Mouse (Mus musculus): ENCODE measurements around the gene Echs1. TPM values are rescaled to one million over a fixed set of nuclear protein-coding genes. Genes with fewer than 3 reads are reported as not detected.

The Echs1 gene
- polyA plus RNA-seq, 1 experiment = 45.7 TPM

DNA sequence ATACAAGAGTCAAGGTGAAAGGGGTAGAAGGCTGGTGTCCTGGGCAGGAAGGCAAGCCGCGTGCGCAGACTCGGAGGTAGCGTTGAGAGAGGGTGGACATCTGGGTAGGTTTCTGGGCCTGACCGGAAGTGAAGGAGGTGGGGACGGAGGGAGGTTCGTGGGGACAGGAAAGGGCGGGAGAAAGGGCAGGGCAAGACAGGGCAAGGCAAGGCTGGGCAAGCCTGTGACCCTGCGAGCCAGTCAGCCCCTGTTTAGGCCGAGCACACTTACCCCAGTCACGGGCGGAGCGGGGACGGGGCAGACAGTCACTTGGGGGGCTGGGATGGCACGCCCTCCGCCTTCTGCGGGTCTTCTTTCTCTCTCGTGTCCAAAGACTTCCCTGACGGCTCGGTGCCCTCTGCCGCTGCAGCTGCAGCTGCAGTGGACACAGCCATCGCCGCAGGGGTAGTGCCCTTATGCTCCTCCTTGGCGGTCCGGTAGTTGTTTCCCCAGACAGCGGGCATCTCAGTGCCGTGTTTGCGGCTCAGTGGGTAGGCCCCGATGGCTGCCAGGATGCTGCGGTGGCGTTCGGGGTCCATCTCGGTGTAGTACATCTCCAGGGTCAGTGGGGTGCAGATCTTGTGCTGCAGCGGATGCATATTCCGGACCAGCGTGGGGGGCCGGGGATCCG lies 46.1 kb downstream of the Echs1 start:
- no peaks in the 10 kb centered on the region for H3K4me1 ChIP-seq (ENCODE audit: control insufficient read depth, insufficient read depth, low read length)
- H3K4me3 ChIP-seq (ENCODE audit: insufficient read depth, low read length) = no peak overlapping the region
- TF ChIP-seq POLR2A (IDR thresholded peaks at IDR 0.05; ENCODE audit: borderline replicate concordance, low read depth, low read length) (no peak), CTCF (IDR thresholded peaks at IDR 0.05; ENCODE audit: low read depth, low read length) (no peak)
- no peak overlapping the region for H3K27ac ChIP-seq (ENCODE audit: insufficient read depth, low read depth, low read length)

DNA sequence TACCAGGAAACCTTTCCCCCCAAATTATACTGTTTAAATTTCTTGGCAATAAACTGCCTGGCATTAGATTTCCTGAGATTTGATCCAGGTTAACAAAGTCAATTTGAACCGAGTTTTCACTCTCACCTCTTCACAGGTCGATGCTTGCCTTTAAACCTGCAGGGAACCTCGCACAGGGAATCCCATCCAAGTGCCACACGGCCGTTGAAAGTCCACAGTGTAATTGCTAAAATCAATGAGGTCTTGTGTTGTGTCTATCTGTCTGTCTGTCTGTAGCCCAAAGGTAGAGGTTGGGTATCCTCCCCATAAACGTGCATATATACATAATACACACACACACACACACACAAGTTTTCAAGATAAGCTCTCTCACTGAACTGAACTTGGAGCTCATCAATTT lies 48.9 kb downstream of the Echs1 start:
- H3K4me3 ChIP-seq (ENCODE audit: insufficient read depth, low read length) = no peak overlapping the region
- H3K4me1 ChIP-seq (ENCODE audit: control insufficient read depth, insufficient read depth, low read length) = no peaks in the 10 kb centered on the region
- no peak overlapping the region for H3K27ac ChIP-seq (ENCODE audit: insufficient read depth, low read depth, low read length)
- TF ChIP-seq CTCF (IDR thresholded peaks at IDR 0.05; ENCODE audit: low read depth, low read length) = no peak

DNA sequence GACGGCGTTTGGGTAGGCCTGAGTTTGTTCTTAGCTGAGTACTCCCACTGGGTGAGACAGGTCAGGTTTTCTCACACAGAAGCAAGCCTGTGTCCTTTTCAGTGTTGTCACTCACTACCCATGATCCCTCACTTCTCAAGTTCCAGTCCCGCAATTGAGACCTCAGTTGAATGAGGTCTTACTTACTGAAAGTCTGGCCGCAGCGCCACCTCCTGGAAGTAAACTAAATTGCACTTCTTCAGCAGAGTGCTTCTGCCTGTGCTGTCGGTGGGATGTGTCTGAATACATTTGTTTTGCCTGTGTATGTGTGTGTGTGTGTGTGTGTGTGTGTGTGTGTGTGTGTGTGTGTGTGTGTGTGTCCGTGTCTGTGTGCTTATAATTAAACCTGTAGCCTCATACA lies 53.2 kb downstream of the Echs1 start:
- Histone ChIP-seq H3K4me3 (ENCODE audit: insufficient read depth, low read length) (no peak overlapping the region), H3K4me1 (ENCODE audit: control insufficient read depth, insufficient read depth, low read length) (peaks cover 14% of the 10 kb centered on the region), H3K27ac (ENCODE audit: insufficient read depth, low read depth, low read length) (no peak overlapping the region)
- TF ChIP-seq POLR2A (IDR thresholded peaks at IDR 0.05; ENCODE audit: borderline replicate concordance, low read depth, low read length) (no peak), CTCF (IDR thresholded peaks at IDR 0.05; ENCODE audit: low read depth, low read length) (peak; percentile 58; the same call in 1 of the 2 replicates)

DNA sequence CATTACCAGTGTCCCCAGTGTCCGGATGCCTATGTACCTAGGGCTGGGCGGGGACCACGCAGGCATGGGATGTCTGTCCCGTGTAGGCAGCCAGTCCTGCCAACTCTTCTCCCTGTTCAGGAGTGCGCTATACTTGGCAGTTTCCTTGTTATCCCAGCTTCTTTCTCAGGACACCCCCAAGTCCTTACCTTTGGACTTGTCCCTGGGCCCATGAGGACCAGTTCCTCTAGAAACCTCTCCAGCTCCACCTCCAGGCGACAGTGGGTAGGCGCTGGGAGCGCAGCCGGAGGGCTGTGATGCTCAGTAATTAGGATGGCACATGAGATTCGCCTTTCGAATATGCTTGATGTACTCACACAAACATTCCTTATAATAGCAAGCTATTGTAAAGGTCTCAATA lies 54.0 kb downstream of the Echs1 start:
- Histone ChIP-seq H3K4me1 (ENCODE audit: control insufficient read depth, insufficient read depth, low read length) (peaks cover 14% of the 10 kb centered on the region), H3K27ac (ENCODE audit: insufficient read depth, low read depth, low read length) (no peak overlapping the region), H3K4me3 (ENCODE audit: insufficient read depth, low read length) (no peak overlapping the region)
- TF ChIP-seq CTCF (IDR thresholded peaks at IDR 0.05; ENCODE audit: low read depth, low read length) (no peak), POLR2A (IDR thresholded peaks at IDR 0.05; ENCODE audit: borderline replicate concordance, low read depth, low read length) (no peak)

DNA sequence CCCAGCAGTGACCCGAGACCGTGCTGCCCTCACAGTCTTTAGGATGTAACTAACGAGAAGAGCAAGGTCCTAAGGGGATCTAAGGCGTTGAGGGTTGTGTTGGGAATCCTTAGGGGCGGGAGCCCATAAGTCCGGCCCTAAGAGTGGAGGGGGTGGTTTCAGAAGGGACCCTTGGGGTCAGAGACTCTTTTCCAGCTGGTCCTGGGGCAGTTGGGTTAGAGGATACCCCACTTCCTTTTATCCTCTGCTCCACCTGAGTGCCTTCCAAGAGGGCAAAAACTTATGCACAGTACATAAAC lies 54.5 kb downstream of the Echs1 start:
- Histone ChIP-seq H3K4me3 (ENCODE audit: insufficient read depth, low read length) (no peak overlapping the region), H3K27ac (ENCODE audit: insufficient read depth, low read depth, low read length) (no peak overlapping the region), H3K4me1 (ENCODE audit: control insufficient read depth, insufficient read depth, low read length) (peaks cover 14% of the 10 kb centered on the region)
- TF ChIP-seq CTCF (IDR thresholded peaks at IDR 0.05; ENCODE audit: low read depth, low read length) = no peak
- TF ChIP-seq POLR2A (IDR thresholded peaks at IDR 0.05; ENCODE audit: borderline replicate concordance, low read depth, low read length) = no peak

DNA sequence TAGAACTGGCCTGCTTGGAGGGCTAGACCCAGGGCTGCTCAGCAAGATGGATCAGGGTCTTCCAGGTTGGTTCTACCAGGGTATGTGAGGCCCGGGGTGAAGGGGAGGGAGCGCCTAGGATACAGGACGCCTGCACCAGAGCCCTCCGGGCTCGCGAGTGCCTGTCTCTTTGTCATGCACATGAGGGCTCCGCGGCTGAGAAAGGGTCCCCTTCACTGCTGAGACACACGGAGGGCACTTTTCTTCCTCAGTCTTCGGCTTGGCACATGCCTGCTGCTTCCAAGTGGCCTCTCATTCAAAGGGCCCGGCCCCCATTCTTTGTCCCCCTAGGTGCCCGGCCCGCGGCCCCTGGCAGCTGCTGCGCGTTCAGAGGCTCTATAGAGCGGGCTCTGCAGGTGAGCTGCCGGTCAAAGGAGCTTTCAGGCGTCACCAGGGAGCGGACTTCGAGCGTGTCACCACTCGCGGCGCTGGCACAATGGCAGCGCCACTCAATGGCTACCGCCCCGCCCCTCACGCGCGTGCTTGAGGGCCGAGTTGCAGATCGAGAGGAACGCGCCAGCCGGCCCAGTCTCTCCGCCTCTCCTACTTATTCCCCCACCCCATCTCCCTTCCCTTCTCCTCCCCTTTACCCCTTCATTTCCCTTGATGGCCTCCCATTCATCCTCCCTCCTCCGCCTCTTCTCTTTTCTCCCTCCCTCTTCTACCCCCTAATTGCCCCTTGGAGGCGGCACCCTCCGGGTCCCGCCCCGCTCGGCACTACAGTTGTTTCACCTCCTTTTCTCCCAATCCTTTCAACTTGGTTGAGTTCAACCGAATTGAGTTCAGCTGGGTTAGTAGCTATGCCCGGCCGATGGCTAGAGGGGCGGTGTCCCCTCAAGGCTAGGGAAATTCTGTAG lies 55.1 kb downstream of the Echs1 start:
- Histone ChIP-seq H3K27ac (ENCODE audit: insufficient read depth, low read depth, low read length) (no peak overlapping the region), H3K4me3 (ENCODE audit: insufficient read depth, low read length) (no peak overlapping the region), H3K4me1 (ENCODE audit: control insufficient read depth, insufficient read depth, low read length) (peaks cover 14% of the 10 kb centered on the region)
- TF ChIP-seq CTCF (IDR thresholded peaks at IDR 0.05; ENCODE audit: low read depth, low read length) (no peak), POLR2A (IDR thresholded peaks at IDR 0.05; ENCODE audit: borderline replicate concordance, low read depth, low read length) (no peak)

DNA sequence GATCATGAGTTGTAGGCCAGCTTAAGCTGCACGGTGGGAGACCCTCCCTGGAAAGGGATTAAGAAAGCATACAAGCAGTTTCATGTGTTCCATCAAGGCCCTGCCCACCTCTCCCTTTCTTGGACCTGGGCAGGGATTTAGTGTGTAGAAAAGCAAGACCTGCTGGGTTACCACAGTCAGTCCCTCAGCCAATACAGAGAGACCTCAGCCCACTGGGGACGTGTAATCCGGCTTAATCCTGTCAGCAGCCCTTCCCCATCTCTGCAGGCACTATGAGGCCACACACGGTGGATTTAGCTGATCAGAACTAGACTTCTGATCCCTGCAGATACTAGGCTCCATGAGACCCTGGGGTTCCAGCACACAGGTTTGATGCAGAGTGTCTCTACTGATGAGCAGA lies 56.7 kb downstream of the Echs1 start:
- no peak overlapping the region for H3K4me3 ChIP-seq (ENCODE audit: insufficient read depth, low read length)
- H3K27ac ChIP-seq (ENCODE audit: insufficient read depth, low read depth, low read length) = no peak overlapping the region
- peaks cover 14% of the 10 kb centered on the region for H3K4me1 ChIP-seq (ENCODE audit: control insufficient read depth, insufficient read depth, low read length)
- no peak for TF ChIP-seq CTCF (IDR thresholded peaks at IDR 0.05; ENCODE audit: low read depth, low read length)
- TF ChIP-seq POLR2A (IDR thresholded peaks at IDR 0.05; ENCODE audit: borderline replicate concordance, low read depth, low read length) = no peak

DNA sequence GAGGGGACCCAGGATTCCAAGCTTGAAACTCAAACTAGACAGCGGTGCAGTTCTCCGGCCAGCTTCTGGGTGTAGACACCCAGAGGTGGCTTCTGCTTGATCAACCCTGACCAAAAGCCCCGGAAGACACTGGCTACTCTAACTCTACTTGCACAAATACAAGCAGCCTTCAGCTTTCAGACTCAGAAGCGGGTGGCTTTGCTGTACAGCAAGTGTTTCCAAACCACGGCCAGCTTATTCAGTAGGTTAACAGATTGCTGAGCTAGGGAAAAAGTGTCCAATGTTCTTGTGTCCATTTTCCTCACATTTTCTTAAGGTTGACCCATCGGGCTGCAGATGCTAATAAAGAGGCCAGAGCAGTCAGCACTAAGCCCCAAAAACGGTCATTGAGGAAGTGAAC lies 57.7 kb downstream of the Echs1 start:
- H3K4me3 ChIP-seq (ENCODE audit: insufficient read depth, low read length) = peak overlapping the region; percentile 47

DNA sequence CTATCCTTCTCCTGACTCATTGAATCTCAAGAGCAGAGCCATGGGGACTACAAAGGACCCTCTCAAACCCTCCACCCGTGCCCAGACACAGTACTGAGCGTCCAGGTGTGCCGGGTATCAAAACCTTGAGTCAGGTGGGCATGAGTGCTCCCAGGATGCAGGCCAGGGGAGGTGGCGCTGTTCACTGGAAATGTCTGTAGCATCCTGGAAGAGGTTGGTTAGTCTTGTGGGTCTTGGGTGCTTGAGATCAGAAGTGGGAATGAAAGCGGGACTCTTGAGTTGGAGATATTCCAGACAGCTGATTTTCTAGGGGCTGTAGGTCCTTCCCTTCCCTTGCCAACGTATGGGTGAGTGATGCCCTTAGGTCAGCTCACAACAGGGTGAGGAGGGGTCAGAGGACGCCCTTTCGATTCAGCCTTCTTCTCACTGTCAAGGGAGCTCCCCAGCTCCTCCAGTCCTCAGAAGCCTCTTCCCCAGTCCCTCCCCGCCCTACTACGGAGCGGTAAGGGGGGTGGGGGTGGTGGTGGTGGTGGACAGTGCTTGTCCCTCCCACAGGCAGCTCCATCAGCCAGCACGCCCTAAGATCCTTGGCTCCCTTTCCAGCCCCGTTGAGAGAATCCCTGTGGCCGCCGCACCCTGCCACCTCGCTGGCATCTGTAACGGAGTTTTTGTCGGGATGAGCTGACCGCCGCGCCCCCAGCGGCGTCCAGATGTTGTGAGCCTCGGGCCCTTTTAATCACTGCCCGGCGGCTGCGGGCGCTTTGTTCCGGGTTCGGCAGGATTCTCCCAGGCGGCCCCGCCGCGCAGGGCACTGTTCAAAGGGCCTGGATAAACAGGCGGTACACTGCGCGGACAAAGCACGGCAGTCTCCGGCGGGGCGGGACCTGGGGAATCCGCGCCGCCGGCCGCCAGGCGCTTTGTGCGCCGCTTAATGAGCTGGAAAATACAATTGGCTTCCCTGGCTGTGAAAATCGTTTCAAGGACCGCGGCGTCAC lies 58.6 kb downstream of the Echs1 start:
- no peak overlapping the region for H3K27ac ChIP-seq (ENCODE audit: insufficient read depth, low read depth, low read length)
- H3K4me3 ChIP-seq (ENCODE audit: insufficient read depth, low read length) = peak overlapping the region; percentile 47
- peaks cover 14% of the 10 kb centered on the region for H3K4me1 ChIP-seq (ENCODE audit: control insufficient read depth, insufficient read depth, low read length)
- TF ChIP-seq POLR2A (IDR thresholded peaks at IDR 0.05; ENCODE audit: borderline replicate concordance, low read depth, low read length) (no peak), CTCF (IDR thresholded peaks at IDR 0.05; ENCODE audit: low read depth, low read length) (no peak)

More for the DNA sequence above, 57.7 kb downstream of the Echs1 start:
- Histone ChIP-seq H3K4me1 (ENCODE audit: control insufficient read depth, insufficient read depth, low read length) (peaks cover 14% of the 10 kb centered on the region), H3K27ac (ENCODE audit: insufficient read depth, low read depth, low read length) (no peak overlapping the region)
- TF ChIP-seq POLR2A (IDR thresholded peaks at IDR 0.05; ENCODE audit: borderline replicate concordance, low read depth, low read length) (no peak), CTCF (IDR thresholded peaks at IDR 0.05; ENCODE audit: low read depth, low read length) (no peak)

Other genes starting within 250 kb of the Echs1 start
- gene Kndc1, start 221.8 kb downstream of the Echs1 start, polyA plus RNA-seq (2012; ENCODE audit: insufficient read depth, insufficient read length, missing spikeins) = not detected in 2 replicates
- gene Utf1, start 172.7 kb downstream of the Echs1 start, polyA plus RNA-seq (2012; ENCODE audit: insufficient read depth, insufficient read length, missing spikeins) = not detected in 2 replicates
- gene 6430531B16Rik, start 137.7 kb downstream of the Echs1 start, polyA plus RNA-seq (2012; ENCODE audit: insufficient read depth, insufficient read length, missing spikeins) = not detected in 2 replicates
- gene Adam8, start 123.9 kb downstream of the Echs1 start, polyA plus RNA-seq (2012; ENCODE audit: insufficient read depth, insufficient read length, missing spikeins) = 240 and 334 TPM in 2 replicates
- gene Zfp511, start 80.1 kb downstream of the Echs1 start, polyA plus RNA-seq (2012; ENCODE audit: insufficient read depth, insufficient read length, missing spikeins) = 37.7 and 38.7 TPM in 2 replicates
- gene Tubgcp2, start 79.8 kb downstream of the Echs1 start, polyA plus RNA-seq (2012; ENCODE audit: insufficient read depth, insufficient read length, missing spikeins) = 17.9 and 18.5 TPM in 2 replicates
- gene Msx3, start 67.4 kb downstream of the Echs1 start, polyA plus RNA-seq (2012; ENCODE audit: insufficient read depth, insufficient read length, missing spikeins) = not detected in 2 replicates
- not detected in 2 replicates for gene Caly, start 33.9 kb downstream of the Echs1 start, polyA plus RNA-seq (2012; ENCODE audit: insufficient read depth, insufficient read length, missing spikeins)
- gene Prap1, start 23.1 kb downstream of the Echs1 start, polyA plus RNA-seq (2012; ENCODE audit: insufficient read depth, insufficient read length, missing spikeins) = not detected in 2 replicates
- 19.0 and 22.5 TPM in 2 replicates for gene Fuom, start 14.0 kb downstream of the Echs1 start, polyA plus RNA-seq (2012; ENCODE audit: insufficient read depth, insufficient read length, missing spikeins)
- gene Paox, start 677 bp downstream of the Echs1 start, polyA plus RNA-seq (2012; ENCODE audit: insufficient read depth, insufficient read length, missing spikeins) = 20.1 and 25.9 TPM in 2 replicates
- gene Mtg1, start 21.1 kb upstream of the Echs1 start, polyA plus RNA-seq (2012; ENCODE audit: insufficient read depth, insufficient read length, missing spikeins) = 10.5 and 10.8 TPM in 2 replicates
- gene Sprn, start 38.4 kb upstream of the Echs1 start, polyA plus RNA-seq (2012; ENCODE audit: insufficient read depth, insufficient read length, missing spikeins) = not detected in 2 replicates
- gene Olfr522, start 48.3 kb upstream of the Echs1 start, polyA plus RNA-seq (2012; ENCODE audit: insufficient read depth, insufficient read length, missing spikeins) = not detected in 2 replicates
- not detected in 2 replicates for gene Olfr523, start 56.7 kb upstream of the Echs1 start, polyA plus RNA-seq (2012; ENCODE audit: insufficient read depth, insufficient read length, missing spikeins)
- gene Olfr524, start 89.5 kb upstream of the Echs1 start, polyA plus RNA-seq (2012; ENCODE audit: insufficient read depth, insufficient read length, missing spikeins) = not detected in 2 replicates
- not detected in 2 replicates for gene Cd163l1, start 101.8 kb upstream of the Echs1 start, polyA plus RNA-seq (2012; ENCODE audit: insufficient read depth, insufficient read length, missing spikeins)
- gene 5830411N06Rik, start 130.8 kb upstream of the Echs1 start, polyA plus RNA-seq (2012; ENCODE audit: insufficient read depth, insufficient read length, missing spikeins) = not detected in 2 replicates
- gene Olfr525, start 204.4 kb upstream of the Echs1 start, polyA plus RNA-seq (2012; ENCODE audit: insufficient read depth, insufficient read length, missing spikeins) = not detected in 2 replicates
- not detected in 2 replicates for gene Olfr527, start 217.5 kb upstream of the Echs1 start, polyA plus RNA-seq (2012; ENCODE audit: insufficient read depth, insufficient read length, missing spikeins)
- not detected in 2 replicates for gene Olfr60, start 245.2 kb upstream of the Echs1 start, polyA plus RNA-seq (2012; ENCODE audit: insufficient read depth, insufficient read length, missing spikeins)